Mouse (Mus musculus) right cerebral cortex, postnatal 14 days (tissue): ENCODE data around the gene 4933427D14Rik.
A peak's percentile ranks its signal among the peaks of the same experiment; 100 is the strongest.

Experiments
- DNase-seq: peaks from one replicate; pipeline ENCODE4 v3.0.0; 2022

The 4933427D14Rik gene

DNA sequence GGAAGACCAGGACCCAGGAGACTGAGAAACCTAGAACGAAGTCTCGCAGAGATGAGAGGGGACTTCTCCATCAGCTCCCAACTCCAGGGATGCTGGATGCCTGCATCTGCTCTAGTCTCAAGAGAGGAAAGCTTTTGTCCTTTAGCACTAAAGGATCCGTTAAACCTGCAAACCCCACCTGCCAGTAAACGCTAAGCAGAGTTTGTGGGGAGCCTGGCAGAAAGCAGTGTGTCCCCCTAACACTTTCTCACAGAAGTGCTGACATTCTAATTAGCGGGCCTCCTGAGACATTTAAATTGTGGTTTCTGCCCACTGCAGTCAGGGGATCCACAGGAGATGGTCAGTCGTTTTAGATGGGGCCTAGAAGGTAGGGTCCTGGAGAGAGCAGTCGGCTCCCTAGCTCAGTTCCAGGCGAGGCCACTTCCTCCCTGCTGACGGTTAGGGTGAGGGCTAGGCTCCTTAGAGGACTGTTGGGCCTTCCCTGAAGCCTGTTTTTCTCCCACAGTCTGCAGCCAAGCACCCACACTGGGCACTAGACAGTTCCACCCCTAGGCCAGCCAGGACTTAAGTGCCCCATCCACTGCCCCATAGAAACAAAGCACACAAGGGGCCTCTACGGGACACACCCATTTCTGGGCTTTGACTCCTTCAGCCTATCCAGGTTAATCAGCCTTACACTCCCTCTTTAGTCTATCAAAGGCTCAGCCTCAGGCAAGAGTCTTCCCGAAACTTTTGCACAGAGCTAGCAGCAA lies 70.9 kb downstream of the 4933427D14Rik start:
- no peak for DNase-seq

DNA sequence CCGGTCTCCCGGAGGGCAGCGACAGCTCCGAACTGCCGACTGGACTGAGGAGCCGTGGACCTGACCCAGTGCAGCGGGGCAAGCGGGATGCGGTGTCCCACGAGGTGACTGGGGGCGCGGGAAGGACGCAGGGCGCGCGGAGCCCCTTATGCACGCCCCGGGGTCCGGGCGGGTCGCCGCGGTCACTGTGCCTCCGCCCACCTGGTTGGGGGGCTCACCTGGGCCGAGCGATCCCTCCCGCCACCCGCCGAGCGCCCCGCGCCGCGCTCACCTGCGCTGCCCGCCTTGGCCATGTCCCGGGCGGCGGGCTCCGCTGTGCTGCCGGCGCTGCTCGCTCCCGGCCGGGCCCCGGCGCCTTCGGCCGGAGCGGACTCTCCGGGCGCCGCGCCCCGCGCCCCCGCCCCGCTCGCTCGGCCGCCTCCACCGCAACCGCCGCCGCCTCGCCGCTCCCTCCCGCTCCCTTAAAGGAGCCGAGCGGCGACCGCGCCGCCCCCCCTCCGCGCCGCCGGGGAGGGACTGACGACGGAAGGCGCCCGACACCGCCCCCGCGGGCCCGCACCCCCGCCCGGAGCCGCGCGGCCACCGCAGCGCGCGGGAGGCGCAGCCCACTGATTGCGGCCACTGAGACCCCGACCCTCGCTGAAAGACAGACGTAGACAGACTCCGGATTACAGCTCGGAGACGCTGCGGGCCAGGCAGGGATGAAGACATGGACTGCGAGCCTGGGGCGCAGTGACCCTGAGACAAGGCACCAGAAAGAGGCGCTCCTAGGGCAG lies 71.7 kb downstream of the 4933427D14Rik start, which contains the start of gene Pitpnm3:
Gene Pitpnm3 (minus strand): TSS at position 396 of the 776 bp plus-strand sequence.
- peak; percentile 62 for DNase-seq

- DNase-seq, result no peak
Observed at GRCm38 (mm10) chr11:72134536-72135382, 72.5 kb downstream of the 4933427D14Rik start.

GRCm38 (mm10) chr11:72133075-72133474 lies 74.2 kb downstream of the 4933427D14Rik start:
- DNase-seq, result no peak

GRCm38 (mm10) chr11:72132266-72132665 lies 75.0 kb downstream of the 4933427D14Rik start:
- peak; percentile 62 for DNase-seq

GRCm38 (mm10) chr11:72131697-72132096 lies 75.6 kb downstream of the 4933427D14Rik start:
- DNase-seq, result no peak

DNA sequence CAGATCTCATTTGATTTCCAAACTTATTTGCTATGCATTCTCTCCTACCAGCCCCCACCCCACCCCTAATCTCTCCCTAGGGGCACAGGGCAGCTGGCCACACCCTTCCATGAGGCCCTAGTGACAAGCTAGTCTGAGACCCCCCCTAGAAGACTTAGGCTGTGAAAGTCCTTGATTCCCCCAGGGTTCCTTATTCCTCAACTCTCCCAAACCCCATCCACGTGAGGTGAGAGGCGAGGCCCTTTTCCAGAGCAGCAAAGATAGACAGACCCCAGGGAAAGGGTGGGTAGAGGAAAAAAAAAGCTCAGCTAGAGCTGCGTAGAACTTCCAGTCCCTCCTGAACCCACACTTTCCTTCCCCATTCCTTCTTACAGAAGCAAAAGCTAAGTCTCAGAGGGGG lies 76.4 kb downstream of the 4933427D14Rik start:
- DNase-seq, result no peak

DNA sequence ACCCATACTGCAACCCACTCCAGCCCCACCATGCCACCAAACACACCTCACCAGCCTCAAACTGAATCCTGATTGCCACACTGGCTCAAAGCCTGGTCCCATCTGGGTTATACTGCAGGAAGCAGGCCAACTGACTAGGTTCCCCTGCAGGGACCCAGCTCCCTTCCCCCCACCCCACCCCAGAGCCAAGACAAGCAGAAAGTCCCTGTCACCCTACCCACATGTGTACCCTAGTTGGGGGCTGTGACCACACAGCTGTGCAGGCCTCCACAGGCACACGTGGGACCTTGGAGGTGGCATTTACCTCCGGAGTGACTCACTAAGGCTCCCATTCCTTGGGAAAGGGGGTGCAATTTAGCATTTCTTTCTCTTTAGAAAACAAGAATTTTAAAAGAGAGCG lies 76.8 kb downstream of the 4933427D14Rik start:
- no peak for DNase-seq

- DNase-seq, result no peak
Observed at GRCm38 (mm10) chr11:72130021-72130420, 77.2 kb downstream of the 4933427D14Rik start.

DNA sequence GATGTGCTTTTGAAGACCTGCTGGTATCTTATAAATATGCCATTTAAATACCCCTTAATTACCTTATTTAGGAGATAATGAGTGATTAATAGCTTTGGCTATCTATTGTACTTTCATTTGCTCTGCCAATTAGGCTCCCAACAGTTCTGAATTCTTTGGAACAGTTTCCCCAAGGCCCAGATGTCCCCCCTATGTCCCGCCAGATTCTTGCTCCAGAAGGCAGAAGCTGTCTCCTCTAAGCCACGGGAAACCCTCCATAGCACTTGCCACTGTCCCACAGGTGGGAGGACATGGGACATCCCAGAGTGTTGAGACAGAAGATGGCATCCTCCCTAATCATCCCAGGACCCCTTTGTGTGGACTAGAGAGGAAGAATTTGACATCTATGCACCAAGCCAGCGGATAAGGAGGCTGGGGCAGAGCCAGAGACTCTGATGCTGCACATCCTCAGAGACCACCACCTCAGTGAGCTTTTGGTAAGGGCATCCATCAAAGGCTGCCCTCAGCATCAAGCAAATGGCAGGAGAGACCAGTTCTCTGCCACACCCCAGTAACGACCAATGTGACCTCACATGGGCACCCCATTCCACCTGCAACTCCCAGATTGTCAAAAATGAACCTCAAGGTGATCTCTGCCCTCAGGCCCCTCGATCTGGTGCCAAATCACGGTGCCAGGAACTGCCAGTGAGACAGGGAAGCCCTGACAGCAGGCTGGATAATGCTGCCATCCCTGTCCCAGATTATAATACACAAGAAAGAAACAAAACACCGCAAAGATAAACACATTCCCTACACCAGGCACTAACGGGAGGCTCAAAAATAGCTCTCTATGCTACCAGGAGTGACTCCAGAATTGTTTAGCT lies 78.0 kb downstream of the 4933427D14Rik start:
- no peak for DNase-seq

DNA sequence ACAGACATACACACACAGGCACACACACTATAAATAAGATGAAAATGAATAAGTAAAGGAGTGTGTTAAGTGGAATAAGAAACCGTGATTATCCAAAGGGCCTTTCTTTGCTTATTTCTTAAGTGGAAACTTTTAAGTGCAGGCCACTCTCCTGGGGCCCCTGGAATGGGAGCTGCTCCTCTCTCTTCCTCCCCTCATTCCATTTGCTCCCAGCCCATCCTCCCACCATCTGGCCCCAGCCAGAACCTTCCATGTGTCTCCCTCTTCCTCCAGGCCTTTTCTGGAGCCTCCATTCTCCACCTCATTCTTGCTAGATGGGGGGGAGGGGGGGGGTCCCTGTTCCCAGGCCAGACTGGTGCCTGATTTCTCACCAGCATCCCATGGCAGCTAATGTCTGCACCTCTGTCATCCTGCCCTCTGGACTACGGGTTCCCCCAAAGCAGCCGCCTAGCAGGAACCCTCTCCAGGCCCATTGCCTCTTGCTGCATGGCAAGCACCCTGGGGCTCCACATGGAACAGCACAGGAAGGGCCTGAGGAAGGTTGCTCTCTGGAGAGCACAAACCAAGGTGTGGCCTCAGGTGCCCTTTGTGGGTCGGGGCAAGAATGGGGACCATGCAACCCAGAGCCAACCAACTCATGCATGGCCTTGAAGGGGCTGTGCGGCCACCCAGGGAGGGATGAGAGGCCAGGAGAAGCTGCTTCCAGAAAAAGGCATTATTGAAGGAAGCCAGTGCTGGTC lies 79.6 kb downstream of the 4933427D14Rik start:
- no peak for DNase-seq

DNA sequence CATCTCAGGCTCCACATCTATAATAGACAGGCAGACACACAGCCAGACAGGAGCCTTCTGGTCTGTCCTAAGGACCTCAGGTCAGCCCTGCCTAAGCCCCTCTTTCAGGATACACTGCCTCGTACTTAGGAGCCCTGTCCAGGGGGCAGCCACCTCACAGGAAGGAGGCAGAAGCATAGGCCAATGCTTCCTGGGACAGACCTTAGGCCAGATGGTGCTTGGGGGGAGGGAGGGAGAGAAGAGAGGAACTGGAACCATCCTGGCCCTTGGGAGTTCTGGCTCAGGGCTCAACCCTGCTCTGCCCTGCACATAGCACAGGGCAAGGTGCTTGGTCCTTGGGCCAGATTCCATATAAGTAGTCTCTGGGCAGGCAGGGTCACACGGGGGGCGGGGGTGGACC lies 81.5 kb downstream of the 4933427D14Rik start:
- no peak for DNase-seq

DNA sequence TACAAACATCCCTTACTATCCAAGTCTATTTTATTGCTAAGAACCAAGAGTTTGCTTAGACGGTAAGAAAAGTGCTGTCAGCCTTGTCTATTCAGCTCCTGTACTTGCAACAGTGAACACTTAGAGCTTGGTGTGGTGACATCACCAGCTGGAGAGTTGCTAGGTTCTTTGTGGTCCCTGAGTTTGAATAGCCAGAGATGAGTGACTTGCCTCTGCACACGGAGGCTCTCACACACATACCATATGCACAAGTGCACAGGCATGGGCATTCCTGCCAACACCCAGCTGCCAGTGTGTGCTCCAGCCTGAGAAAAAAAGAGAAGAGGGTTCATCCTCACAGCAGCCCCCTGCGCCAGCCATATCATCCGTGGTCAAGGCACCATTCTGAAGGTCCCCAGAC lies 83.7 kb downstream of the 4933427D14Rik start:
- no peak for DNase-seq

DNA sequence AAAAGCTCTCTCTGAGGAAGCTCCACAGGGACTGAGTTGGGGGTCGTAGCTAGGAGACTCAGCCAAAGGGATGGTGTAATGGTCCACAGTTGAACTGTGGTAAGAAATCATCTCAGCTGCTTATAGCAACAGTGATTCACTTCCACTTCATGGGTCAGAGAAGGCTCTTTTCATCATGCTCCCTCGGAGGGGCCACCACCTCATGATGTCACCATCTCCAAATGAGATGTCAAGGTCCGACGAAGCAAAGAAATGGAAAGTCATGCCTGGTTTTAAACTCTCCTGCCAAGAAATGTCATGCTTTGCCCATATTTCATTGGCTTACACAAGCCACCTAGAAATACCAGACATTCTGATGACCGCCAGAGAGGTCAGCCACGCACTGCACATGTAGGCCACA lies 86.9 kb downstream of the 4933427D14Rik start:
- no peak for DNase-seq

- no peak for DNase-seq
Observed at GRCm38 (mm10) chr11:72118630-72119029, 88.6 kb downstream of the 4933427D14Rik start.

GRCm38 (mm10) chr11:72113296-72113695 lies 94.0 kb downstream of the 4933427D14Rik start:
- DNase-seq, result no peak

GRCm38 (mm10) chr11:72110726-72111125 lies 96.5 kb downstream of the 4933427D14Rik start:
- DNase-seq, result no peak

DNA sequence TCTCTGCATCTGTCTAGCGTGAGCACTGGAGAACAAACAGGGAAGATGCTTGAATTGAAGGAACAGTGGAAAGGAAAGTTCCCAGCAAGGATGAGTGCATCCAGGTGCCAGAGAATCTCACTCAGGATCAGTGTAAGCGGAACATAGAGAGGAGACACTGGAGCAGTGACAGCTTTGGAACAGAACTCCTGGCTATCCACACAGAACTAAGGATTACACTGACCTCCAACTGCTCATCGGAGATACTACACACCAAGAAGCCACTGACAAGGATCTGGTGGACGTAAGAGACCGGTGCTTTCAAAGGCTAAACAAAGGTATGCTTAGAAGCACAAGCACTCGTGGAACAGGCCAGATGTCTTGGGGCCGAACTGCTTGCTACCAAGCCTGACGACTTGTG lies 103.0 kb downstream of the 4933427D14Rik start:
- DNase-seq, result no peak
